1 mouse cellular context compared by ENCODE assay signal in the genomic region with DNA sequence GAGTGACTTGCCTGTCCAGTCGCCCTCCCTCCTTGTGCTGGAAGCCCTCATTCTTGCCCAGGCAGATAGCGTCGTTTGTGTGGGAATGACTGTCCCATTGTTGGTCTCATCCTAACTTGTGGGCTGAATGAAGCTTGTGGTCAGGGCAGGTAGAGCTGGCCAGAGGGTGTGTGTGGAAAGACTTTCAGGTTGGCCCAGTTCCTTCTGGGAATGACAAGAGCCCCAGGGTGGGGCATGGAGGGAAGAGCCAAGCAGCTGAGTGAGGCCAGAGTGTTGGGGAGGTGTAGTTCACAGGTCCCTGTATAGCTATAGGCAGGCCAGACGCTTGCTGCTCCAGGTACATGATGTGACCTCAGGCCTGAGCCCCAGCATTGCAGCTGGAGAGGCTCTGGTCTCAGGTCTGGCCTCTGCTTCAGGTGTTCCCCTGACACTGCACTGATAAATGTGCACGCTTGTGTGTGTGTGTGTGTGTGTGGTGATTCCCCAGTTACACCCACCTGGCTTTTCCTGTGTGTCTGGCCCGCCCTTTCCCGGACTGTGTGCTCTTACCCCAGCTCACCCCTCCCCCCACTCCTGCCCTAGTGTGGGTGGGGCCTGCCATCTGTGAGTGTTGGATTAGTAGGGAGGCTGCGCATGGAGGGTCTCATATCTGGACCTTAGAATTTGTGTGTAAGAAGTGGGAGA.
TF ChIP-seq lines count a peak whose summit lies in the region.

No protein-coding gene starts in this region.

TF ChIP-seq in CH12.LX, 34 proteins besides CTCF, POLR2A, EP300 and RAD21:
- TF ChIP-seq PAX5 (IDR thresholded peaks at IDR 0.05; ENCODE audit: low read length), result no peak
- no peak for TF ChIP-seq ZKSCAN1 (IDR thresholded peaks at IDR 0.05; ENCODE audit: borderline replicate concordance, low read depth, low read length)
- no peak for TF ChIP-seq MYC (IDR thresholded peaks at IDR 0.05; ENCODE audit: low read depth, low read length)
- TF ChIP-seq SIN3A (IDR thresholded peaks at IDR 0.05; ENCODE audit: low read length), result no peak
- TF ChIP-seq BHLHE40 (IDR thresholded peaks at IDR 0.05; ENCODE audit: low read depth, low read length), result no peak
- peak; percentile 61; the same call in 1 of the 2 replicates for TF ChIP-seq TCF12 (IDR thresholded peaks at IDR 0.05; ENCODE audit: low read depth, low read length)
- TF ChIP-seq RCOR1 (conservative IDR thresholded peaks at IDR 0.05; ENCODE audit: low read depth, low read length), result no peak
- TF ChIP-seq TBP (conservative IDR thresholded peaks at IDR 0.05; ENCODE audit: low read depth, low read length), result no peak
- TF ChIP-seq ZMIZ1 (IDR thresholded peaks at IDR 0.05; ENCODE audit: low read depth, low read length), result no peak
- TF ChIP-seq CHD2 (IDR thresholded peaks at IDR 0.05; ENCODE audit: low read length), result no peak
- TF ChIP-seq JUND (conservative IDR thresholded peaks at IDR 0.05; ENCODE audit: low read depth, low read length), result no peak
- no peak for TF ChIP-seq ELF1 (IDR thresholded peaks at IDR 0.05; ENCODE audit: low read depth, low read length)
- no peak for TF ChIP-seq MAZ (IDR thresholded peaks at IDR 0.05; ENCODE audit: low read depth, low read length)
- TF ChIP-seq IRF4 (IDR thresholded peaks at IDR 0.05; ENCODE audit: low read depth, low read length), result peak; percentile 16; the same call in 1 of the 2 replicates
- no peak for TF ChIP-seq UBTF (IDR thresholded peaks at IDR 0.05; ENCODE audit: low read depth, low read length)
- no peak for TF ChIP-seq MAFK (IDR thresholded peaks at IDR 0.05; ENCODE audit: insufficient replicate concordance, low read length)
- no peak for TF ChIP-seq E2F4 (IDR thresholded peaks at IDR 0.05; ENCODE audit: insufficient replicate concordance, low read depth, low read length)
- peak; percentile 32; the same call in 1 of the 2 replicates for TF ChIP-seq MXI1 (IDR thresholded peaks at IDR 0.05; ENCODE audit: low read depth, low read length)
- TF ChIP-seq SMC3 (IDR thresholded peaks at IDR 0.05; ENCODE audit: low read depth, low read length), result no peak
- no peak for TF ChIP-seq HCFC1 (IDR thresholded peaks at IDR 0.05; ENCODE audit: low read depth, low read length)
- no peak for TF ChIP-seq ZNF384 (IDR thresholded peaks at IDR 0.05; ENCODE audit: low read depth, low read length)
- 0 out of 2 replicates have a peak, but pooled peaks have one; percentile 23 for TF ChIP-seq NRF1 (IDR thresholded peaks at IDR 0.05; ENCODE audit: low read depth, low read length)
- no peak for TF ChIP-seq USF2 (conservative IDR thresholded peaks at IDR 0.05; ENCODE audit: low read depth, low read length)
- TF ChIP-seq POLR2AphosphoS2 (IDR thresholded peaks at IDR 0.05; ENCODE audit: low read depth, low read length), result no peak
- no peak for TF ChIP-seq KAT2A (IDR thresholded peaks at IDR 0.05; ENCODE audit: insufficient replicate concordance, low read length)
- no peak for TF ChIP-seq JUN (IDR thresholded peaks at IDR 0.05; ENCODE audit: insufficient read depth, low read depth, low read length)
- no peak for TF ChIP-seq ETS1 (conservative IDR thresholded peaks at IDR 0.05; ENCODE audit: low read depth, low read length)
- no peak for TF ChIP-seq GABPA (IDR thresholded peaks at IDR 0.05; ENCODE audit: insufficient replicate concordance, low read depth, low read length)
- no peak for TF ChIP-seq CHD1 (IDR thresholded peaks at IDR 0.05; ENCODE audit: low read depth, low read length)
- no peak for TF ChIP-seq NELFE (IDR thresholded peaks at IDR 0.05; ENCODE audit: low read depth, low read length)
